Mouse (Mus musculus) intestine, embryonic 14.5 days (tissue): ENCODE data around the gene Camta2. TPM values are rescaled to one million over a fixed set of nuclear protein-coding genes. Genes with fewer than 3 reads are reported as not detected.

ENCODE experiments used
- ATAC-seq: fragments of 200-750 bp; cut with Nextera tagmentation; replicated peaks from 2 replicates; pipeline ENCODE4 v1.8.0; 2017; ENCODE audit warnings: low read depth, moderate number of reproducible peaks, moderate TSS enrichment, moderate library complexity; ENCODE audit not compliant: low FRiP score, low TSS enrichment
- DNase-seq: peaks from one replicate; pipeline ENCODE4 v3.0.0-alpha.2; 2018; ENCODE audit warnings: low spot score
- H3K27ac ChIP-seq: fragments of 300-500 bp; sonication (generic); 2 replicates; pipeline ENCODE4 v1.5.1; 2014; ENCODE audit warnings: low read depth, mild to moderate bottlenecking, control low read depth
- H3K27me3 ChIP-seq: fragments of 300-500 bp; sonication (generic); replicated peaks from 2 replicates; pipeline ENCODE4 v1.6.1; 2014; ENCODE audit warnings: low read length, control low read depth; ENCODE audit not compliant: control insufficient read depth, insufficient read depth
- H3K36me3 ChIP-seq: fragments of 300-500 bp; sonication (generic); 2 replicates; pipeline ENCODE4 v1.6.1; 2014; ENCODE audit warnings: low read length, control low read depth; ENCODE audit not compliant: control insufficient read depth, insufficient read depth
- H3K4me1 ChIP-seq: fragments of 300-500 bp; sonication (generic); replicated peaks from 2 replicates; pipeline ENCODE4 v1.6.1; 2014; ENCODE audit warnings: low read length, control low read depth, mixed read lengths; ENCODE audit not compliant: control insufficient read depth, insufficient read depth
- H3K4me2 ChIP-seq: fragments of 300-500 bp; sonication (generic); 2 replicates; pipeline ENCODE4 v1.6.1; 2014; ENCODE audit warnings: low read length
- H3K4me3 ChIP-seq: fragments of 300-500 bp; sonication (generic); 2 replicates; pipeline ENCODE4 v1.5.1; 2014; ENCODE audit warnings: low read depth, low read length, control low read depth, mixed read lengths
- H3K9ac ChIP-seq: fragments of 300-500 bp; sonication (generic); 2 replicates; pipeline ENCODE4 v1.6.1; 2014; ENCODE audit warnings: mild to moderate bottlenecking, low read length
- H3K9me3 ChIP-seq: fragments of 300-500 bp; sonication (generic); 2 replicates; pipeline ENCODE4 v1.6.1; 2016; ENCODE audit warnings: low read length, control low read depth; ENCODE audit not compliant: control insufficient read depth
- WGBS: fragments of 180-500 bp; shearing (Covaris S2); extraction: QIAGEN DNeasy Blood & Tissue Kit; methylation state at CpG from one replicate; pipeline ENCODE4 v1.1.7; 2014; 5-methylcytosine and 5-hydroxymethylcytosine counted together
- polyA plus RNA-seq: library from polyadenylated mRNA; unstranded; fragments of >200 nt; fragmentation: Nextera tagmentation; extraction: Ambion mirVana; gene quantifications from 2 replicates; pipeline ENCODE4 v1.2.1, GENCODE M21; 2014

The Camta2 gene
- polyA plus RNA-seq, 1 experiment from 2014 or later = 16.2 TPM

DNA sequence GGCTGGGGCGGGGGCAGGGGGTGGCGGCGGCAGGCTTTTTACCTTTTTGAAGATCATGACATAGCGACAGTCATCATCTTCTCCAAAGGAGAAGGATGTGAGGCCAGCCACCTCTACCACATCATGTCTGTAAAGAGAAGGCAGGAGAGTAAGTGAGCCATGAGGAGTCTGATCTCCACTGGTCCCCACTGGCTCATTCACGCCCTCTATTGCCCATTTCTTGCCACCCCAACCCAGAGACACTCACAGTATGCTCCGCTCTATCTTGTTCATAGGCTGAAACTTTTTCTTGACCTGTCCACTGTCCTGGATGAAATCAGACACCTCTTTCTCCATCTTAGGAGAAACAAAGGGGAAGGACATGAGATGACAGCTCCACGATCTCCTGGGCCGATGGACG lies 23.2 kb downstream of the Camta2 start:
- ATAC-seq (no peak), DNase-seq (no peak)
- Histone ChIP-seq H3K4me1 (peaks cover 14% of the 10 kb centered on the region), H3K4me3 (no peak overlapping the region), H3K9ac (no peak overlapping the region), H3K9me3 (no peaks in the 10 kb centered on the region), H3K4me2 (no peak overlapping the region), H3K27ac (no peak overlapping the region), H3K36me3 (peaks cover 54% of the 10 kb centered on the region), H3K27me3 (no peaks in the 10 kb centered on the region)
- 91% methylated on average over 9 of the region's 9 CpGs for WGBS

GRCm38 (mm10) chr11:70663957-70664356 lies 23.9 kb downstream of the Camta2 start:
- Histone ChIP-seq H3K27ac (no peak overlapping the region), H3K9ac (no peak overlapping the region), H3K4me1 (peaks cover 14% of the 10 kb centered on the region), H3K36me3 (peaks cover 54% of the 10 kb centered on the region), H3K9me3 (no peaks in the 10 kb centered on the region), H3K4me3 (no peak overlapping the region), H3K4me2 (no peak overlapping the region), H3K27me3 (no peaks in the 10 kb centered on the region)
- 92% methylated on average over 6 of the region's 6 CpGs for WGBS
- ATAC-seq (no peak), DNase-seq (no peak)

GRCm38 (mm10) chr11:70663101-70663500 lies 24.8 kb downstream of the Camta2 start:
- Histone ChIP-seq H3K4me1 (peaks cover 15% of the 10 kb centered on the region), H3K36me3 (peaks cover 54% of the 10 kb centered on the region), H3K27ac (no peak overlapping the region), H3K9ac (no peak overlapping the region), H3K4me2 (no peak overlapping the region), H3K27me3 (no peaks in the 10 kb centered on the region), H3K9me3 (no peaks in the 10 kb centered on the region), H3K4me3 (no peak overlapping the region)
- 92% methylated on average over 8 of the region's 8 CpGs for WGBS
- DNase-seq (no peak), ATAC-seq (no peak)

DNA sequence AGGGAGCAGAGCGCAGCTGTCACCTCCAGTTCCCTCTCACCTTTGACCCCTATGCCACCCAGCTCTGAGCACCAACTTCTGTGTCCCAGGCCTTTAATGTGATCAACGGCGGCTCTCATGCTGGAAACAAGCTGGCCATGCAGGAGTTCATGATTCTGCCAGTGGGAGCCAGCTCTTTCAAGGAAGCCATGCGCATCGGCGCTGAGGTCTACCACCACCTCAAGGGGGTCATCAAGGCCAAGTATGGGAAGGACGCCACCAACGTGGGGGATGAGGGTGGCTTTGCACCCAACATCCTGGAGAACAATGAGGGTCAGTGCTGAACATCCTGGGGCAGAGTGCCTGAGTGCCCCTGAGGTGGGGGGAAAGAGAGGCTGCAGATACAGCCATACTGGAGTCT lies 27.3 kb downstream of the Camta2 start:
- H3K27me3 ChIP-seq = no peaks in the 10 kb centered on the region
- WGBS = 85% methylated on average over 8 of the region's 8 CpGs
- no peaks in the 10 kb centered on the region for H3K9me3 ChIP-seq
- no peak overlapping the region for H3K4me3 ChIP-seq
- DNase-seq = no peak
- no peak overlapping the region for H3K4me2 ChIP-seq
- ATAC-seq = no peak
- peaks cover 40% of the 10 kb centered on the region for H3K36me3 ChIP-seq
- H3K9ac ChIP-seq = no peak overlapping the region
- peaks cover 23% of the 10 kb centered on the region for H3K4me1 ChIP-seq
- H3K27ac ChIP-seq = no peak overlapping the region

DNA sequence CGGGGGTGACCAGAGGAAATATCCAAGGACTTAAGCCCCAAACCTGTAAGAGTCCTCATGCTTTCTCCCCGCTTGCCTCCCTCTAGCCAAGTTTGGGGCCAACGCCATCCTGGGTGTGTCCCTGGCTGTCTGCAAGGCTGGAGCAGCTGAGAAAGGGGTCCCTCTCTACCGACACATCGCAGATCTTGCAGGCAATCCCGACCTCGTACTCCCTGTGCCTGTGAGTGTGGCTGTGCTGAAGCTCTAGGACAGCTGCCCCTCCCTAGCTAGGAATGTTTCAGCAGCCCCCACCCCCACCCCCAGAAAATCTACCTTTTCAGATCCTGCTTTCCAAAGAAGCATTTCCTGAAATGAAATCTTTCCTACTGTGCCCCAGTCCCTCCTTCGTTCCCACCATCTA lies 29.0 kb downstream of the Camta2 start:
- no peak overlapping the region for H3K4me3 ChIP-seq
- no peak for ATAC-seq
- peaks cover 23% of the 10 kb centered on the region for H3K4me1 ChIP-seq
- H3K9ac ChIP-seq = no peak overlapping the region
- no peak overlapping the region for H3K27ac ChIP-seq
- no peak for DNase-seq
- 67% methylated on average over 8 of the region's 8 CpGs for WGBS
- H3K9me3 ChIP-seq = no peaks in the 10 kb centered on the region
- no peaks in the 10 kb centered on the region for H3K27me3 ChIP-seq
- no peak overlapping the region for H3K4me2 ChIP-seq
- H3K36me3 ChIP-seq = peaks cover 25% of the 10 kb centered on the region

DNA sequence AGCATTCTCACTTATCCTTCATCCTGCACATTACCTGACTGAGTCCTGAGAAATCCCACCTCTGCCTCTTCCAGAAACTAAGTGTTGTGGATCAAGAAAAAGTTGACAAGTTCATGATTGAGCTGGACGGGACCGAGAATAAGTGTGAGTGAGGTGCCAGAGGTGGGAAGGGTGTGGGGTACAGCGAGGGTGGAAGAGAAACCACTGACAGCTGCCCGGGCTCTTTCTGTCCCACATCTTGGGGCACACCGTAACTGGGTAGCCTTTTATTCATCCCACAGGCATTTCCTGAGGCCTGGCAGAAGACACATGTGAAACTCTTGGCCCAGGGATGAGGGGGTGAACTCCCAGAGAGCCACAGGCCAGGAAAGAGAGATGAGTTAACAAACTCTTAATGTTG lies 29.4 kb downstream of the Camta2 start:
- peaks cover 23% of the 10 kb centered on the region for H3K4me1 ChIP-seq
- WGBS = 92% methylated on average over 5 of the region's 5 CpGs
- H3K27me3 ChIP-seq = no peaks in the 10 kb centered on the region
- no peak overlapping the region for H3K27ac ChIP-seq
- ATAC-seq (no peak), DNase-seq (no peak)
- peaks cover 21% of the 10 kb centered on the region for H3K36me3 ChIP-seq
- H3K4me3 ChIP-seq = no peak overlapping the region
- no peaks in the 10 kb centered on the region for H3K9me3 ChIP-seq
- H3K4me2 ChIP-seq = no peak overlapping the region
- H3K9ac ChIP-seq = no peak overlapping the region

DNA sequence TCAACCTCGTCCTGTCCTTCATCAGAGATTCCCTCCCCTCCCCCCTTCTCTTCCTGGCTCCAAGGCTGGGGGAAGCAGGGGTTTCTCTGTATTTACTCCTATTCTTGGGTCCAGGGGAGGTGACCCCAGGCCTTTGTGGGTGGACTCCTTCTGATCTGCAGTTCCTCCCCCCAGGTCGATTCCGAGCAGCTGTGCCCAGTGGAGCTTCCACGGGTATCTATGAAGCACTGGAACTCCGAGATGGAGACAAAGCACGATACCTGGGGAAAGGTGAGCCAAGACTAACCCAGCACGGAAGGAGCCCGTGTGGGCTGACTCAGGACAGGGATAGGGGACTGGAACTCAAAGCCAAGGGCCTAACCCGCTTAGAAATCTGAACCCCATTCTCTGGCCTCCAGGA lies 29.9 kb downstream of the Camta2 start:
- ATAC-seq (no peak), DNase-seq (no peak)
- no peak overlapping the region for H3K27ac ChIP-seq
- 56% methylated on average over 9 of the region's 9 CpGs for WGBS
- H3K4me2 ChIP-seq = no peak overlapping the region
- peaks cover 18% of the 10 kb centered on the region for H3K36me3 ChIP-seq
- no peak overlapping the region for H3K9ac ChIP-seq
- H3K4me3 ChIP-seq = no peak overlapping the region
- H3K9me3 ChIP-seq = no peaks in the 10 kb centered on the region
- H3K4me1 ChIP-seq = peaks cover 23% of the 10 kb centered on the region
- no peaks in the 10 kb centered on the region for H3K27me3 ChIP-seq

GRCm38 (mm10) chr11:70657573-70657972 lies 30.3 kb downstream of the Camta2 start:
- WGBS = 45% methylated on average over 6 of the region's 6 CpGs
- Histone ChIP-seq H3K4me2 (peak overlapping the region; percentile 98), H3K36me3 (peaks cover 18% of the 10 kb centered on the region), H3K27me3 (no peaks in the 10 kb centered on the region), H3K9me3 (no peaks in the 10 kb centered on the region), H3K27ac (0 out of 2 replicates have a peak overlapping the region, but pooled peaks have one; percentile 98), H3K9ac (no peak overlapping the region), H3K4me1 (peaks cover 25% of the 10 kb centered on the region), H3K4me3 (no peak overlapping the region)
- no peak for ATAC-seq
- DNase-seq = no peak

- no peaks in the 10 kb centered on the region for H3K9me3 ChIP-seq
- WGBS = 22% methylated on average over 3 of the region's 3 CpGs
- no peaks in the 10 kb centered on the region for H3K27me3 ChIP-seq
- peak within 1 kb of the TSS; percentile 98 for H3K4me2 ChIP-seq
- peaks cover 18% of the 10 kb centered on the region for H3K36me3 ChIP-seq
- H3K27ac ChIP-seq = peak within 1 kb of the TSS; percentile 98
- DNase-seq (no peak), ATAC-seq (no peak)
- H3K4me1 ChIP-seq = peaks cover 31% of the 10 kb centered on the region
- H3K9ac ChIP-seq = peak within 1 kb of the TSS; percentile 99
- H3K4me3 ChIP-seq = peak within 1 kb of the TSS; percentile 100
Measured at GRCm38 (mm10) chr11:70656964-70657363, 30.9 kb downstream of the Camta2 start, which contains the start of gene Eno3. Gene Eno3 (plus strand): TSS chr11:70657202.
